Mouse (Mus musculus) liver, embryonic 15.5 days (tissue): Measurements from ENCODE around the gene Zfp207. TPM values are rescaled to one million over a fixed set of nuclear protein-coding genes. Genes with fewer than 3 reads are reported as not detected.

ENCODE experiments used
- ATAC-seq: fragments of 200-750 bp; cut with Nextera tagmentation; 2 replicates; pipeline ENCODE4 v1.8.0; 2017; ENCODE audit warnings: moderate number of reproducible peaks, mild to moderate bottlenecking, moderate library complexity; ENCODE audit not compliant: insufficient read depth
- H3K27ac ChIP-seq: fragments of 300-500 bp; sonication (generic); replicated peaks from 2 replicates; pipeline ENCODE4 v1.5.1; 2015; ENCODE audit warnings: mild to moderate bottlenecking, inconsistent platforms
- H3K27me3 ChIP-seq: fragments of 300-500 bp; sonication (generic); 2 replicates; pipeline ENCODE4 v1.6.1; 2015; ENCODE audit warnings: mild to moderate bottlenecking, inconsistent platforms
- H3K36me3 ChIP-seq: fragments of 300-500 bp; sonication (generic); replicated peaks from 2 replicates; pipeline ENCODE4 v1.6.1; 2015; ENCODE audit warnings: moderate library complexity, mild to moderate bottlenecking, inconsistent platforms
- H3K4me1 ChIP-seq: fragments of 300-500 bp; sonication (generic); replicated peaks from 2 replicates; pipeline ENCODE4 v1.6.1; 2015; ENCODE audit warnings: inconsistent platforms
- H3K4me2 ChIP-seq: fragments of 300-500 bp; sonication (generic); 2 replicates; pipeline ENCODE4 v1.6.1; 2015; ENCODE audit warnings: moderate library complexity, mild to moderate bottlenecking, inconsistent platforms
- H3K4me3 ChIP-seq: fragments of 300-500 bp; sonication (generic); replicated peaks from 2 replicates; pipeline ENCODE4 v1.5.1; 2015; ENCODE audit warnings: mild to moderate bottlenecking, inconsistent platforms
- H3K9ac ChIP-seq: fragments of 300-500 bp; sonication (generic); 2 replicates; pipeline ENCODE4 v1.6.1; 2015; ENCODE audit warnings: moderate library complexity, mild to moderate bottlenecking, inconsistent platforms
- H3K9me3 ChIP-seq: fragments of 300-500 bp; sonication (generic); replicated peaks from 2 replicates; pipeline ENCODE4 v1.6.1; 2016; ENCODE audit warnings: inconsistent platforms
- WGBS: fragments of 180-500 bp; shearing (Covaris S2); methylation state at CpG from one replicate; pipeline ENCODE4 v1.1.7; 2015; ENCODE audit warnings: mixed read lengths; ENCODE audit not compliant: insufficient replicate concordance; 5-methylcytosine and 5-hydroxymethylcytosine counted together
- polyA plus RNA-seq: library from polyadenylated mRNA; unstranded; fragments of >200 nt; fragmentation: Nextera tagmentation; extraction: Ambion mirVana; gene quantifications from 2 replicates; pipeline ENCODE4 v1.2.1, GENCODE M21; 2015

Gene Zfp207
- polyA plus RNA-seq, 1 experiment from 2014 or later: 88.1 TPM

DNA sequence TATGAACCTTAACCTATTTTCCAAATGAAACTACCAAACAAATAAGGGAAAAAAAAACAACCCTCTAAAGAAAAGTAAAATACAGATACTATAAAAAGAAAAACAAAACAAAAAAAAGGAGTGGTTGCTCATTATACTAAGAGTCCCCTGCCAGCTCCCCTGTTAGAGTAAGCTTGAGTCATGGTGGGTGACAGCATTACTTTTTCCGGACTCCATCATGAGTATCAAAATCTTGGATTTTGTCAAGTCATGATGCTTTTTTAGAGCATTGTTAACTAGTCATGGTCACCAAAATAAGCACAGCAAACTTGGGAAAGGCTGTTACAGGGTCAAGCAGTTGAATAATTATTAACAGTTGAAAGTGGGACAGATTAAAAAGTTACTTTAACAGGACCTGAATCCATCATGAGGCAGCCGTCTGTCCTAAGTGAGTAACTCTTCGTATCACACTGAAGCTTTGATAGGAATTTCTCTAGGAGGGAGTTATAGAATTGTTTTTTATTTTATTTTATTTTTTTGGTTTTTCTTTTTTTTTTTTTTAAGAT, 47.4 kb downstream of the Zfp207 start:
- no peak overlapping the region for H3K4me3 ChIP-seq
- WGBS: 74% methylated on average over 3 of the region's 3 CpGs

DNA sequence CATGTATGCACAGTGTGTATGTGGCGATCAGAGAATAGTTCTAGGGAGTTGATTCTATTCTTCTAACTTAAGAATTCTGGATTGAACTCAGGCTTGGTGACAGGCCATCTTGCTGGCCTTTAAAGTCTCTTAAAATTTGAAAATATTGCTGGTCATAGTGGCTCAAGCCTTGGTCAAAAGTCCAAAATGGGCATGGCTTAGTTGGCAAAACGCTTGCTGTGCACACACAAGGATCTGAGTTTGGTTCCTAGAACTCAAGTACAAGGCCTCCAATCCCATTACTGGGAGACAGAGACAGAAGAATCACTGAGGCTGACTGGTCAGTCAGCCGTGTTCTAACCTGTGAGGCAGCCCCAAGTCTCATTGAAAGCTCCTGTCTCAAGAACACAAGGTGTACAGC, 63.8 kb downstream of the Zfp207 start:
- H3K4me1 ChIP-seq: no peaks in the 10 kb centered on the region
- no peak overlapping the region for H3K27ac ChIP-seq
- H3K9me3 ChIP-seq: no peaks in the 10 kb centered on the region
- no peak overlapping the region for H3K9ac ChIP-seq
- WGBS: 78% methylated on average over 3 of the region's 3 CpGs
- H3K4me3 ChIP-seq: no peak overlapping the region
- peaks cover 84% of the 10 kb centered on the region for H3K36me3 ChIP-seq
- H3K4me2 ChIP-seq: no peak overlapping the region
- ATAC-seq: no peak
- no peaks in the 10 kb centered on the region for H3K27me3 ChIP-seq

More for the DNA sequence above, 47.4 kb downstream of the Zfp207 start:
- Histone ChIP-seq H3K27me3 (no peaks in the 10 kb centered on the region), H3K27ac (no peak overlapping the region), H3K4me1 (peaks cover 15% of the 10 kb centered on the region), H3K4me2 (peak overlapping the region; percentile 11; the same call in 1 of the 2 replicates), H3K9me3 (no peaks in the 10 kb centered on the region), H3K36me3 (peaks cover 33% of the 10 kb centered on the region), H3K9ac (no peak overlapping the region)
- ATAC-seq: no peak

DNA sequence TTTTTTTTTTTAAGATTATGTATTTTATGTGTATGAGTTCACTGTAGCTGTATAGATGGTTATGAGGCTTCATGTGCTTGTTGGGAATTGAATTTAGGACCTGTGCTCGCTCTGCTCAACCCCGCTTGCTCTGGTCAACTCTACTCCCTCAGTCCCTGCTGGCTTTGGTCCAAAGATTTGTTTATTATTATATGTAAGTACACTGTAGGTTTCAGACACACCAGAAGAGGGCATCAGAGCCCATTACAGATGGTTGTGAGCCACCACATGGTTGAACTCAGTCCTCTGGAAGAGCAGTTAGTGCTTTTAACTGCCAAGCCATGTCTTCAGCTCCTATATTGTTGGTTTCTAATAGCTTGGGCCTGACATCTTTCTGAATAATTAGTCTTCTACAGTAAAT, 66.8 kb downstream of the Zfp207 start:
- H3K4me2 ChIP-seq: no peak overlapping the region
- H3K9ac ChIP-seq: no peak overlapping the region
- WGBS: 86% methylated on average over 2 of the region's 2 CpGs
- no peak for ATAC-seq
- H3K4me1 ChIP-seq: no peaks in the 10 kb centered on the region
- H3K27me3 ChIP-seq: no peaks in the 10 kb centered on the region
- no peaks in the 10 kb centered on the region for H3K9me3 ChIP-seq
- H3K4me3 ChIP-seq: no peak overlapping the region
- peaks cover 83% of the 10 kb centered on the region for H3K36me3 ChIP-seq
- no peak overlapping the region for H3K27ac ChIP-seq

DNA sequence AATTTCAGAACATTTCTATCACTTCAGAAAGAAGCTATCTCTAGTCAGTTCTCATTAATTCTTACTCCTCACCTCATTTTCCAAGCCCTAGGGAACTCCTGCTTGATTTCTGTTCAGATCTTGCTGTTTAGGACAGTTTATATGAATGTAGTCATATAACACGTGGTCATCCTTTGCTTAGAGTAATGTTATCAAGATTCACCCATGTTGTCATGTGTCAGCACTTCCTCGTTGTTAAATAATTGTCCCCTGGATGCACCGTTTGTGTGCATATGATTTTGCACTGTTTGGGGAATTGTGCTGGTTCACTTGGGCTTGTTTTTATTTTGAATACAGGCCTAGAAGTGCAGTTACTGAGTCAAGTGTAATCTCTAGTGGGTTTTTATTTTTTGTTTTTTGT, 69.2 kb downstream of the Zfp207 start:
- Histone ChIP-seq H3K9ac (no peak overlapping the region), H3K27ac (no peak overlapping the region), H3K9me3 (no peaks in the 10 kb centered on the region), H3K36me3 (peaks cover 83% of the 10 kb centered on the region), H3K4me3 (no peak overlapping the region), H3K4me2 (no peak overlapping the region), H3K27me3 (no peaks in the 10 kb centered on the region), H3K4me1 (no peaks in the 10 kb centered on the region)
- ATAC-seq: no peak
- 34% methylated on average over 3 of the region's 3 CpGs for WGBS

DNA sequence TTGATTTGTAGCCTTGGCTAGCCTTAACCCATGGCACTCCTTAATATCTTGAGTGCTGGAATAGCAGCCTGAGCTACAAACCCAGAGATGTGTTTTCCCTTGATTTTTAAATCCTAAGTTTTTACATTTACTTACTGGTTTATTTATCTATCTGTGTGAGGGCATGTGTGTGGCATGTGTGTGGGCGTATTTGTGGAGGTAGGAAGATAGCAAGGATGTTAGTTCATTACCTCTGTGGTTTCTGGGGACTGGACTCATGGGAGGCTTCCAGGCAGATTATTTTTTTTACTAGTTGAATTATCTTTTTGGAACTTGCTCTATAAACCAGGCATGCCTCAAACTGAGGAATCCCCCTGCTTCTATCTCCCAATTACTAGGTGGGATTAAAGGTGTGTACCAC, 70.1 kb downstream of the Zfp207 start:
- Histone ChIP-seq H3K4me3 (no peak overlapping the region), H3K9ac (no peak overlapping the region), H3K27me3 (no peaks in the 10 kb centered on the region), H3K36me3 (peaks cover 83% of the 10 kb centered on the region), H3K27ac (no peak overlapping the region), H3K9me3 (no peaks in the 10 kb centered on the region), H3K4me1 (no peaks in the 10 kb centered on the region), H3K4me2 (no peak overlapping the region)
- WGBS: 64% methylated on average over 1 of the region's 1 CpGs
- no peak for ATAC-seq

Other genes starting within 250 kb of the Zfp207 start
- 11.9 and 12.2 TPM in 2 replicates for gene Tefm, start 241.1 kb upstream of the Zfp207 start, polyA plus RNA-seq
- gene Adap2, start 229.2 kb upstream of the Zfp207 start, polyA plus RNA-seq: 6.5 and 8.2 TPM in 2 replicates
- 5.3 and 6.1 TPM in 2 replicates for gene Rnf135, start 199.4 kb upstream of the Zfp207 start, polyA plus RNA-seq
- gene Rhot1, start 174.3 kb upstream of the Zfp207 start, polyA plus RNA-seq: 21.5 and 22.0 TPM in 2 replicates
- 0.16 and 0.22 TPM in 2 replicates for gene Rhbdl3, start 82.4 kb upstream of the Zfp207 start, polyA plus RNA-seq
- gene 5730455P16Rik, start 5.2 kb upstream of the Zfp207 start, polyA plus RNA-seq: 4.8 and 5.4 TPM in 2 replicates
- 156 and 160 TPM in 2 replicates for gene Psmd11, start 45.3 kb downstream of the Zfp207 start, polyA plus RNA-seq
- gene Cdk5r1, start 93.7 kb downstream of the Zfp207 start, polyA plus RNA-seq: 0.29 and 0.33 TPM in 2 replicates